Comparison of ENCODE assay signal across 18 mouse cellular contexts in genomic region chr12:83352640-83353039, GRCm38 (mm10).
DNase-seq lines count a peak whose midpoint lies in the region; ATAC-seq lines count a peak whose summit lies in the region.
"Had no signal": no experiment of that assay in that cellular context is flagged by ENCODE, and none has a peak within 500 bp of the region (broad histone marks: within the 10 kb centered on the region; RNA-seq: fewer than 3 reads in every experiment).

No protein-coding gene starts in this region.

- 70% methylated on average over 6 of the region's 6 CpGs for WGBS in kidney, embryonic 16.5 days
- WGBS in heart, embryonic 11.5 days (ENCODE audit: insufficient replicate concordance): 39% methylated on average over 6 of the region's 6 CpGs
- 92% methylated on average over 6 of the region's 6 CpGs for WGBS in midbrain, embryonic 13.5 days
- WGBS in intestine, embryonic 16.5 days: 62% methylated on average over 6 of the region's 6 CpGs

- no peak overlapping the region for H3K27ac ChIP-seq in kidney, embryonic 16.5 days (ENCODE audit: low read length)
- H3K27ac ChIP-seq in heart, embryonic 11.5 days (ENCODE audit: low read depth, low read length): peak overlapping the region; percentile 74
- H3K27ac ChIP-seq in midbrain, embryonic 13.5 days: no peak overlapping the region
- H3K27ac ChIP-seq in intestine, embryonic 16.5 days (ENCODE audit: low read length): no peak overlapping the region
- H3K27ac ChIP-seq: embryonic facial prominence, embryonic 13.5 days; forebrain, embryonic 13.5 days; hindbrain, embryonic 13.5 days; limb, embryonic 10.5 days; liver, embryonic 13.5 days had no signal

- H3K36me3 ChIP-seq in kidney, embryonic 16.5 days (ENCODE audit: insufficient read depth, low read length): no peaks in the 10 kb centered on the region
- no peaks in the 10 kb centered on the region for H3K36me3 ChIP-seq in heart, embryonic 11.5 days (ENCODE audit: control insufficient read depth, insufficient read depth, low read length)
- H3K36me3 ChIP-seq in midbrain, embryonic 13.5 days: no peaks in the 10 kb centered on the region
- H3K36me3 ChIP-seq in intestine, embryonic 16.5 days (ENCODE audit: control insufficient read depth, insufficient read depth, low read length): no peaks in the 10 kb centered on the region
- H3K36me3 ChIP-seq: embryonic facial prominence, embryonic 13.5 days; limb, embryonic 10.5 days; liver, embryonic 13.5 days had no signal

- no peaks in the 10 kb centered on the region for H3K4me1 ChIP-seq in kidney, embryonic 16.5 days (ENCODE audit: insufficient read depth, low read length)
- peaks cover 17% of the 10 kb centered on the region for H3K4me1 ChIP-seq in heart, embryonic 11.5 days (ENCODE audit: control insufficient read depth, insufficient read depth, low read length)
- no peaks in the 10 kb centered on the region for H3K4me1 ChIP-seq in midbrain, embryonic 13.5 days (replicated peaks)
- no peaks in the 10 kb centered on the region for H3K4me1 ChIP-seq in intestine, embryonic 16.5 days (ENCODE audit: control insufficient read depth, insufficient read depth, low read length)
- H3K4me1 ChIP-seq: embryonic facial prominence, embryonic 13.5 days; forebrain, embryonic 13.5 days; limb, embryonic 10.5 days had no signal

- H3K9ac ChIP-seq in kidney, embryonic 16.5 days (replicated peaks; ENCODE audit: low read length): no peak overlapping the region
- H3K9ac ChIP-seq in heart, embryonic 11.5 days (ENCODE audit: low read depth, low read length): no peak overlapping the region
- H3K9ac ChIP-seq in midbrain, embryonic 13.5 days (replicated peaks): no peak overlapping the region
- H3K9ac ChIP-seq in intestine, embryonic 16.5 days (ENCODE audit: low read depth, low read length): no peak overlapping the region
- H3K9ac ChIP-seq: embryonic facial prominence, embryonic 13.5 days; forebrain, embryonic 13.5 days; hindbrain, embryonic 13.5 days; liver, embryonic 13.5 days had no signal

- H3K9me3 ChIP-seq in kidney, embryonic 16.5 days (ENCODE audit: low read length): no peaks in the 10 kb centered on the region
- no peaks in the 10 kb centered on the region for H3K9me3 ChIP-seq in heart, embryonic 11.5 days (replicated peaks; ENCODE audit: control insufficient read depth, low read length)
- H3K9me3 ChIP-seq in midbrain, embryonic 13.5 days: no peaks in the 10 kb centered on the region
- H3K9me3 ChIP-seq in intestine, embryonic 16.5 days (ENCODE audit: control insufficient read depth, low read length): no peaks in the 10 kb centered on the region
- H3K9me3 ChIP-seq: embryonic facial prominence, embryonic 13.5 days; forebrain, embryonic 13.5 days; hindbrain, embryonic 13.5 days; limb, embryonic 10.5 days; liver, embryonic 13.5 days had no signal

- DNase-seq in adrenal gland, adult (ENCODE audit: inconsistent age in 2 of 2, low spot score in 1 of 2): peak; percentile 55 to 65
- no peak for DNase-seq in adrenal gland, postnatal 10 days
- peak; percentile 9 for DNase-seq in kidney, adult 9 months
- peak; percentile 42 for DNase-seq in heart, postnatal 4 days
- DNase-seq: cerebellum, adult 11 months; cerebellum, postnatal 36 days; liver, embryonic 13.5 days; lung, postnatal 14 days; retina, postnatal 1 day had no signal

- no peak overlapping the region for H3K4me2 ChIP-seq in kidney, embryonic 16.5 days (replicated peaks; ENCODE audit: low read depth, low read length)
- H3K4me2 ChIP-seq in heart, embryonic 11.5 days: peak overlapping the region; percentile 30; the same call in 1 of the 2 replicates
- no peak overlapping the region for H3K4me2 ChIP-seq in midbrain, embryonic 13.5 days (replicated peaks)
- H3K4me2 ChIP-seq in intestine, embryonic 16.5 days (ENCODE audit: low read depth, low read length): no peak overlapping the region
- H3K4me2 ChIP-seq: embryonic facial prominence, embryonic 13.5 days; forebrain, embryonic 13.5 days; hindbrain, embryonic 13.5 days; liver, embryonic 13.5 days had no signal

- no peak overlapping the region for H3K4me3 ChIP-seq in kidney, embryonic 16.5 days (ENCODE audit: low read length)
- H3K4me3 ChIP-seq in heart, embryonic 11.5 days (ENCODE audit: low read depth, low read length): no peak overlapping the region
- H3K4me3 ChIP-seq in midbrain, embryonic 13.5 days (replicated peaks): no peak overlapping the region
- H3K4me3 ChIP-seq in intestine, embryonic 16.5 days (ENCODE audit: low read length): no peak overlapping the region
- H3K4me3 ChIP-seq: embryonic facial prominence, embryonic 13.5 days; forebrain, embryonic 13.5 days; hindbrain, embryonic 13.5 days; limb, embryonic 10.5 days; liver, embryonic 13.5 days had no signal

- H3K27me3 ChIP-seq in kidney, embryonic 16.5 days (ENCODE audit: insufficient read depth, low read length): no peaks in the 10 kb centered on the region
- H3K27me3 ChIP-seq in heart, embryonic 11.5 days (ENCODE audit: control insufficient read depth, insufficient read depth, low read length): no peaks in the 10 kb centered on the region
- no peaks in the 10 kb centered on the region for H3K27me3 ChIP-seq in midbrain, embryonic 13.5 days
- H3K27me3 ChIP-seq in intestine, embryonic 16.5 days (replicated peaks; ENCODE audit: control insufficient read depth, insufficient read depth, low read length): no peaks in the 10 kb centered on the region
- H3K27me3 ChIP-seq: embryonic facial prominence, embryonic 13.5 days; forebrain, embryonic 13.5 days; hindbrain, embryonic 13.5 days; liver, embryonic 13.5 days had no signal

- no peak for ATAC-seq in kidney, embryonic 16.5 days (ENCODE audit: low FRiP score, low TSS enrichment)
- ATAC-seq in heart, embryonic 11.5 days (replicated peaks; ENCODE audit: insufficient number of reproducible peaks, low FRiP score, low TSS enrichment): no peak
- no peak for ATAC-seq in midbrain, embryonic 13.5 days
- no peak for ATAC-seq in intestine, embryonic 16.5 days
- ATAC-seq: forebrain, embryonic 13.5 days; intestine, postnatal 0 days had no signal
